Mouse (Mus musculus): ENCODE data around the gene Ctsh. TPM values are rescaled to one million over a fixed set of nuclear protein-coding genes. Genes with fewer than 3 reads are reported as not detected.
"Not testable (repeated sequence)": the region's sequence is repeated elsewhere in the genome, so short reads cannot be mapped to it uniquely, and the experiment has no call there.

Ctsh gene
- polyA plus RNA-seq, 1 experiment = 112 TPM

DNA sequence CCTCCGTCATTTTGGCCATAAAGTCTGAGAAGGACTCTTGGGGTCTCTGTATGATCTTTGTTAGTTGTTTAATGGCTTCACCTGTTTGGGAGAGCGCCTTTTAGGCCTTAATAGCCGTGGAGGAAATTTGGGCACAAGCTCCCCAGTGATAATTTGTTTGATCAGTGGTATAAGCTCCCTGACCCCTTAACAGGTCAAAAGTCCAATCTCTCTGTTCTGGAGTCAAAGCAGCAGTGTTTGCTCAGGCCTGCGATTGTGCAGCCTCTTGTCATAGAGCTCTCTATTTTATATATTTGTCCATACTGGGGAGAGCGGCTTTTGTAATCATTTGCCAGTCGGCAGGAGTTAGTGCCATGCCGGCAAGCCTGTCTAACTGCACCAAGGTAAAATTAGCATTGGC lies 8.8 kb upstream of the Ctsh start:
- no peak overlapping the region for H3K4me3 ChIP-seq (replicated peaks; ENCODE audit: control insufficient read depth, low read depth, low read length)
- H3K4me1 ChIP-seq (ENCODE audit: control insufficient read depth, insufficient read depth, low read length) = peaks cover 2% of the 10 kb centered on the region
- no peak overlapping the region for H3K27ac ChIP-seq (ENCODE audit: control insufficient read depth, insufficient read depth, low read depth, low read length, poor library complexity)
- no peak for TF ChIP-seq CTCF (IDR thresholded peaks at IDR 0.05; ENCODE audit: control insufficient read depth, insufficient read depth, low read length)
- no peak for TF ChIP-seq POLR2A (IDR thresholded peaks at IDR 0.05; ENCODE audit: borderline replicate concordance, control insufficient read depth, low read depth, low read length)
- 89% methylated on average over 7 of the region's 7 CpGs for WGBS

- H3K4me3 ChIP-seq (replicated peaks; ENCODE audit: control insufficient read depth, low read depth, low read length) = no peak overlapping the region
- 39% methylated on average over 5 of the region's 5 CpGs for WGBS
- no peak for TF ChIP-seq POLR2A (IDR thresholded peaks at IDR 0.05; ENCODE audit: borderline replicate concordance, control insufficient read depth, low read depth, low read length)
- no peak for TF ChIP-seq CTCF (IDR thresholded peaks at IDR 0.05; ENCODE audit: control insufficient read depth, insufficient read depth, low read length)
- H3K4me1 ChIP-seq (ENCODE audit: control insufficient read depth, insufficient read depth, low read length) = no peaks in the 10 kb centered on the region
- no peak overlapping the region for H3K27ac ChIP-seq (ENCODE audit: control insufficient read depth, insufficient read depth, low read depth, low read length, poor library complexity)
These were observed 5.9 kb upstream of the Ctsh start for GRCm38 (mm10) chr9:90047937-90048627.

- under 1% methylated on average over 37 of the region's 37 CpGs for WGBS
- Histone ChIP-seq H3K4me1 (ENCODE audit: control insufficient read depth, insufficient read depth, low read length) (peaks cover 1% of the 10 kb centered on the region), H3K27ac (ENCODE audit: control insufficient read depth, insufficient read depth, low read depth, low read length, poor library complexity) (peak overlapping the region; percentile 90), H3K4me3 (replicated peaks; ENCODE audit: control insufficient read depth, low read depth, low read length) (peak overlapping the region; percentile 82)
- TF ChIP-seq CTCF (IDR thresholded peaks at IDR 0.05; ENCODE audit: control insufficient read depth, insufficient read depth, low read length) (peak; percentile 73), POLR2A (IDR thresholded peaks at IDR 0.05; ENCODE audit: borderline replicate concordance, control insufficient read depth, low read depth, low read length) (peak; percentile 77; the same call in 1 of the 2 replicates)
These were observed 606 bp downstream of the Ctsh start for GRCm38 (mm10) chr9:90054371-90055145.

- H3K4me3 ChIP-seq (replicated peaks; ENCODE audit: control insufficient read depth, low read depth, low read length) = peak overlapping the region; percentile 57
- H3K27ac ChIP-seq (ENCODE audit: control insufficient read depth, insufficient read depth, low read depth, low read length, poor library complexity) = no peak overlapping the region
- TF ChIP-seq POLR2A (IDR thresholded peaks at IDR 0.05; ENCODE audit: borderline replicate concordance, control insufficient read depth, low read depth, low read length) (no peak), CTCF (IDR thresholded peaks at IDR 0.05; ENCODE audit: control insufficient read depth, insufficient read depth, low read length) (no peak)
- 40% methylated on average over 5 of the region's 5 CpGs for WGBS
- peaks cover 1% of the 10 kb centered on the region for H3K4me1 ChIP-seq (ENCODE audit: control insufficient read depth, insufficient read depth, low read length)
These were observed 1.5 kb downstream of the Ctsh start for GRCm38 (mm10) chr9:90055409-90055808.

- 77% methylated on average over 3 of the region's 3 CpGs for WGBS
These were observed 2.0 kb downstream of the Ctsh start for GRCm38 (mm10) chr9:90055911-90056310.

DNA sequence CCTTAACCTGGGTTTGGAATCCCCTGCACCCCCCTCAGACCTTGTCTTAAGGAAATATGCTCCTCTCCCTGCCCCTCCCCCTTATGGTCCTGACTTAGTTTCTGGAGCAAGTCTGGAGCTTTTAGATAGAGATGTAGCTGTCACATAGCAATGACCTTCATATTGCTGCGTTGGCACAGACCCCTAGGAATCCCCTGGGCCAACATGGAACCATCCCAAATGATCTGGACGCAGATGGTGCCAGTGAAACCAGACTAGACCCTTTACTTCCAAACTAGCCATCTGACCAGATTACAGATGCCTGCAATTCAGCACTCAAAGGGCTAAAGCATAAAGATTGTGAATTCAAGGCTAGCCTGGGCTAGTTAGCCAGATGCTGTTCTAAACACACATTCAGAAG lies 2.8 kb downstream of the Ctsh start:
- Histone ChIP-seq H3K4me1 (ENCODE audit: control insufficient read depth, insufficient read depth, low read length) (peaks cover 6% of the 10 kb centered on the region), H3K27ac (ENCODE audit: control insufficient read depth, insufficient read depth, low read depth, low read length, poor library complexity) (no peak overlapping the region), H3K4me3 (replicated peaks; ENCODE audit: control insufficient read depth, low read depth, low read length) (no peak overlapping the region)
- 71% methylated on average over 2 of the region's 2 CpGs for WGBS
- TF ChIP-seq POLR2A (IDR thresholded peaks at IDR 0.05; ENCODE audit: borderline replicate concordance, control insufficient read depth, low read depth, low read length) (no peak), CTCF (IDR thresholded peaks at IDR 0.05; ENCODE audit: control insufficient read depth, insufficient read depth, low read length) (no peak)

More at GRCm38 (mm10) chr9:90055911-90056310, 2.0 kb downstream of the Ctsh start:
- Histone ChIP-seq H3K4me3 (replicated peaks; ENCODE audit: control insufficient read depth, low read depth, low read length) (peak overlapping the region; percentile 7), H3K27ac (ENCODE audit: control insufficient read depth, insufficient read depth, low read depth, low read length, poor library complexity) (no peak overlapping the region), H3K4me1 (ENCODE audit: control insufficient read depth, insufficient read depth, low read length) (peaks cover 4% of the 10 kb centered on the region)
- no peak for TF ChIP-seq CTCF (IDR thresholded peaks at IDR 0.05; ENCODE audit: control insufficient read depth, insufficient read depth, low read length)
- TF ChIP-seq POLR2A (IDR thresholded peaks at IDR 0.05; ENCODE audit: borderline replicate concordance, control insufficient read depth, low read depth, low read length) = no peak

DNA sequence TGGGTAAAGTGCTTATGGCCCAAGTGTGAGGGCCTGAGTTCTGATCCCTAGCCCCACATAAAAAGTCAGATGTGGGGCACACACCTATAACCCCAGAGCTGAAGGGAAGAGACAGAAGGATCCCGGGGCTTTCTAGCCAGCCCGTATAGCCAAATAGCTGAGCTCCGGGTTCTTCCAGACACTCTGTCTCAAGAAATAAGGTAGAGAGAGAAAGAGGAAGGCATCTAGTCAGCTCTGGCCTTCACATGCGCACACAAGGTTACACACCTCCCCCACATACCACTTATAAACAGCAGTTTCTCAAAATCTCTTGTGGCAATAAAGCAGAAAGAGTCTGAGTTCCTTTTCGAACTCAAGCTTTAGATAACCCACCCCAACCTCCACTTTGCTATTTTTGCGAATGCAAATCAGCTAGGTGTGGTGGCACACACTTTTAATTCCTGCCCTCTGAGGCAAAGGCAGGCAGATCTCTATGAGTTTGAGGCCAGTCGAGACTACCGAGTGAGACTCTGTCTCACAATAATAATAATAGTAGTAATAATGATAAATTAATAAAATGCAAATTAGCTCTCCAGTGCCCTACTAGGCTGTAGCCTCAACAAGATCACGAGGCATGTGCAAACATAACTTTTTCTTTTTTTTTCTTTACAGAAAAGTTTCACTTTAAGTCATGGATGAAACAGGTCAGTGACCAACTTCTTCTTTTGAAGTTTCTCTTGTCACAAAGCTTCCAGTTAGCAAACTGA lies 6.0 kb downstream of the Ctsh start:
- TF ChIP-seq POLR2A (IDR thresholded peaks at IDR 0.05; ENCODE audit: borderline replicate concordance, control insufficient read depth, low read depth, low read length) = no peak
- TF ChIP-seq CTCF (IDR thresholded peaks at IDR 0.05; ENCODE audit: control insufficient read depth, insufficient read depth, low read length) = no peak
- 9% methylated on average over 9 of the region's 9 CpGs for WGBS
- Histone ChIP-seq H3K4me1 (ENCODE audit: control insufficient read depth, insufficient read depth, low read length) (peaks cover 7% of the 10 kb centered on the region), H3K4me3 (replicated peaks; ENCODE audit: control insufficient read depth, low read depth, low read length) (no peak overlapping the region), H3K27ac (ENCODE audit: control insufficient read depth, insufficient read depth, low read depth, low read length, poor library complexity) (peak overlapping the region; percentile 62)

- Histone ChIP-seq H3K4me1 (ENCODE audit: control insufficient read depth, insufficient read depth, low read length) (peaks cover 7% of the 10 kb centered on the region), H3K4me3 (replicated peaks; ENCODE audit: control insufficient read depth, low read depth, low read length) (no peak overlapping the region), H3K27ac (ENCODE audit: control insufficient read depth, insufficient read depth, low read depth, low read length, poor library complexity) (peak overlapping the region; percentile 80; the same call in 1 of the 2 replicates)
- WGBS = 59% methylated on average over 2 of the region's 2 CpGs
- TF ChIP-seq POLR2A (IDR thresholded peaks at IDR 0.05; ENCODE audit: borderline replicate concordance, control insufficient read depth, low read depth, low read length) (no peak), CTCF (IDR thresholded peaks at IDR 0.05; ENCODE audit: control insufficient read depth, insufficient read depth, low read length) (no peak)
These were observed 6.6 kb downstream of the Ctsh start for GRCm38 (mm10) chr9:90060574-90060875.

DNA sequence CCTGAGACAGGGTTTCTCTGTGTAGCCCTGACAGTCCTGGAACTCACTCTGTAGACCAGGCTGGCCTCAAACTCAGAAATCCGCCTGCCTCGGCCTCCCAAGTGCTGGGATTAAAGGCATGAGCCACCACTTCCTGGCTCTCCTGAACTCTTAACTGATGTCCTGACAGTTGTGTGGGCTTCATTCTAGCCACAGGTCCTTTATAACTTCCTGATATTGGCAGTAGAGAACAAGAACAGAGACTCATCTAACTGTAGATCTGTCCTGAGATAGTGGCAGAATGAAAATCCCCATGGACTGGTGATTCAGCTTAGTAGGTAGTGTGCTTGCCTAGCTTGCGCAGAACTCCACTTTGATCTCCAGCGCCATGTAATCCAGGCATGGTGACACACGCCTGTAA lies 7.0 kb downstream of the Ctsh start:
- H3K27ac ChIP-seq (ENCODE audit: control insufficient read depth, insufficient read depth, low read depth, low read length, poor library complexity) = peak overlapping the region; percentile 80
- 74% methylated on average over 5 of the region's 5 CpGs for WGBS

More for the DNA sequence above, 7.0 kb downstream of the Ctsh start:
- not testable (repeated sequence) for H3K4me1 ChIP-seq (ENCODE audit: control insufficient read depth, insufficient read depth, low read length); H3K4me3 ChIP-seq (replicated peaks; ENCODE audit: control insufficient read depth, low read depth, low read length)
